Mouse (Mus musculus) ES-E14 (cell line): ENCODE data around the gene Atp5e. TPM values are rescaled to one million over a fixed set of nuclear protein-coding genes. Genes with fewer than 3 reads are reported as not detected.
A peak's percentile ranks its signal among the peaks of the same experiment; 100 is the strongest.

ENCODE experiments used
- DNase-seq: peaks from one replicate; pipeline ENCODE4 v3.0.0-alpha.2; 2013; ENCODE audit warnings: low read depth, low spot score
- H3K27ac ChIP-seq: 2 replicates; pipeline ENCODE4 v1.5.1; 2012; ENCODE audit warnings: low read depth, mild to moderate bottlenecking, low read length, moderate library complexity, mixed read lengths; ENCODE audit not compliant: poor library complexity, insufficient read depth, severe bottlenecking
- H3K36me3 ChIP-seq: 2 replicates; pipeline ENCODE4 v1.6.1; 2012; ENCODE audit warnings: mild to moderate bottlenecking, low read length, moderate library complexity, mixed read lengths; ENCODE audit not compliant: control insufficient read depth, poor library complexity, insufficient read depth, severe bottlenecking
- H3K4me1 ChIP-seq, 2 experiments: fragments of 150-350 bp in 1 of 2; sonication (generic) in 1 of 2; 2 replicates each; pipeline ENCODE4 v1.6.1; 2012; ENCODE audit warnings: low read length in 2 of 2, mild to moderate bottlenecking in 1 of 2, mixed read lengths in 1 of 2; ENCODE audit not compliant: control insufficient read depth in 2 of 2, insufficient read depth in 2 of 2, poor library complexity in 1 of 2
- H3K4me3 ChIP-seq, 2 experiments: fragments of 150-350 bp in 1 of 2; sonication (generic) in 1 of 2; 2 replicates each; pipeline ENCODE4 v1.5.1; 2012; ENCODE audit warnings: low read length in 2 of 2, low read depth in 1 of 2, mild to moderate bottlenecking in 1 of 2, mixed read lengths in 1 of 2; ENCODE audit not compliant: insufficient read depth in 1 of 2, poor library complexity in 1 of 2, severe bottlenecking in 1 of 2
- H3K9ac ChIP-seq: 2 replicates; pipeline ENCODE4 v1.6.1; 2012; ENCODE audit warnings: low read depth, mild to moderate bottlenecking, low read length, mixed read lengths; ENCODE audit not compliant: poor library complexity, insufficient read depth, severe bottlenecking
- H3K9me3 ChIP-seq: fragments of 150-350 bp; sonication (generic); 2 replicates; pipeline ENCODE4 v1.6.1; 2012; ENCODE audit warnings: low read depth, mild to moderate bottlenecking, low read length; ENCODE audit not compliant: control insufficient read depth, insufficient read depth
- CHD2 ChIP-seq: IDR thresholded peaks from 2 replicates; pipeline ENCODE4 v1.6.1; 2014; ENCODE audit warnings: mild to moderate bottlenecking, low read depth, low read length, inconsistent platforms
- HCFC1 ChIP-seq: IDR thresholded peaks from 2 replicates; pipeline ENCODE4 v1.6.1; 2012; ENCODE audit warnings: low read length, inconsistent platforms, borderline replicate concordance; ENCODE audit not compliant: insufficient read depth
- MAFK ChIP-seq: IDR thresholded peaks from 2 replicates; pipeline ENCODE4 v1.6.1; 2014; ENCODE audit warnings: mild to moderate bottlenecking, low read depth, low read length, inconsistent platforms; ENCODE audit not compliant: insufficient read depth
- ZC3H11A ChIP-seq: IDR thresholded peaks from 2 replicates; pipeline ENCODE4 v1.6.1; 2012; ENCODE audit warnings: low read depth, mild to moderate bottlenecking, inconsistent platforms, low read length, borderline replicate concordance
- ZNF384 ChIP-seq: IDR thresholded peaks from 2 replicates; pipeline ENCODE4 v1.6.1; 2012; ENCODE audit warnings: low read depth, low read length, inconsistent platforms
- in situ Hi-C, 2 experiments: fragments of 600-800 bp; cut with MboI; formaldehyde crosslinking; loops; one replicate each; pipeline ENCODE4 v1.15.1; 2025; ENCODE audit warnings: low sequenced_read_pairs in 2 of 2, inconsistent platforms in 1 of 2; ENCODE audit not compliant: unreplicated experiment in 2 of 2
- total RNA-seq: library from RNA; depleted of rRNA; stranded (reverse); fragments of 300-350 nt; gene quantifications from 2 replicates; pipeline ENCODE4 v1.2.3, GENCODE M21; 2012

The Atp5e gene
- total RNA-seq, 1 experiment: 37.4 TPM

DNA sequence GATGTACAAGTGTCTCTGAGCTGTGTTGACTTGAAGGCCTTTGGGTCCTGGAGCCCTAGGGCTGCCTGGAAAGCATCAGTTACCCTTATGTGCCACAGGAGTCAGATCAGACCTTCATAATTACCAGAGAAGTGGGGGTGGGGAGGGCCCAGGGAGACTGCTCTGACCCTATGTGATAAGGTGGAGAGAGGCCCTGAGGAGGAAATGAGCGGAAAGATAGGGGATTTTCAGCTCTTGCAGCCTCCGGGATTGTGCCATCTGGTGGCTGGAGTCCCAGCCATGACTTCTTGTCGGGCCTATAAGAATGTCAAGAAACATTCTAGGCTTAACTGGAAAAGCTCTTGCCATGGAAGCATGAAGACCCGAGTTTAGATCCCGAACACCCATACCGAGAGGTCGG is 10.2 kb downstream of the Atp5e start:
- no peak for TF ChIP-seq HCFC1
- TF ChIP-seq ZC3H11A: 0 out of 2 replicates have a peak, but pooled peaks have one; percentile 19
- TF ChIP-seq MAFK: no peak
- TF ChIP-seq CHD2: no peak
- no peak for TF ChIP-seq ZNF384
- in situ Hi-C loops: no loop called here
- H3K36me3 ChIP-seq: no peaks in the 10 kb centered on the region
- H3K4me1 ChIP-seq: no peaks in the 10 kb centered on the region
- no peak overlapping the region for H3K9ac ChIP-seq
- no peak overlapping the region for H3K4me3 ChIP-seq
- H3K27ac ChIP-seq: no peak overlapping the region
- H3K9me3 ChIP-seq: no peaks in the 10 kb centered on the region
- no peak for DNase-seq

GRCm38 (mm10) chr2:174450353-174450752 is 13.6 kb downstream of the Atp5e start, which contains the start of gene Tubb1:
Gene Tubb1, plus strand, starts transcription at chr2:174450695.
- TF ChIP-seq HCFC1: no peak
- TF ChIP-seq ZC3H11A: no peak
- no peak for TF ChIP-seq MAFK
- no peak for TF ChIP-seq CHD2
- TF ChIP-seq ZNF384: no peak
- H3K27ac ChIP-seq: no peak within 1 kb of the TSS
- H3K9ac ChIP-seq: no peak within 1 kb of the TSS
- no peak for DNase-seq
- H3K4me3 ChIP-seq: no peak within 1 kb of the TSS
- in situ Hi-C loops: no loop called here
- no peaks in the 10 kb centered on the region for H3K36me3 ChIP-seq
- H3K9me3 ChIP-seq: no peaks in the 10 kb centered on the region
- H3K4me1 ChIP-seq: no peaks in the 10 kb centered on the region

DNA sequence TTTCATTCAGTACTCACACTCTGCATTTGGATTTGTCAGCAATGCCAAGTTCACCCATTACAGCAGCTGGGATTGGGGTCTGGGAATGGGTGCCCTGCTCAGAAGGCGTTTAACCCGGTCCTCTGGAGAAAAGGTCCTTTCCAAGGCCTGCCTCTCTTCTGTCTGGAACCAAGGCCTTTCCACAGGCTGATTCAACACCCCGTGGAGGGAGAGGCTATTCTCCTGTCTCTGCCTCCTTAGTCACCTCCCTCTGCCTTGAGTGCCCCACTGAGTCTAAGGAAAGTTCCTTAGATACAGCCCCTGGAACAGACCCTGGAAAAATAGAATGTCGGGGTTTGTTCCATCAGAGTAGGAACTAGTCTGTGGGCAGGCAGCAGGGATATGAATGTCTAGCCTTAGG is 15.5 kb downstream of the Atp5e start:
- H3K27ac ChIP-seq: no peak overlapping the region
- TF ChIP-seq ZNF384 (no peak), HCFC1 (no peak), MAFK (no peak)
- H3K9me3 ChIP-seq: no peaks in the 10 kb centered on the region
- in situ Hi-C loops: no loop called here
- no peak for DNase-seq
- no peak overlapping the region for H3K9ac ChIP-seq
- no peaks in the 10 kb centered on the region for H3K36me3 ChIP-seq
- H3K4me3 ChIP-seq: no peak overlapping the region
- no peaks in the 10 kb centered on the region for H3K4me1 ChIP-seq

- no peaks in the 10 kb centered on the region for H3K4me1 ChIP-seq
- no peaks in the 10 kb centered on the region for H3K36me3 ChIP-seq
- H3K4me3 ChIP-seq: no peak overlapping the region
- no peaks in the 10 kb centered on the region for H3K9me3 ChIP-seq
- no peak for DNase-seq
- no peak overlapping the region for H3K27ac ChIP-seq
- TF ChIP-seq CHD2 (no peak), HCFC1 (no peak), ZC3H11A (no peak), ZNF384 (no peak), MAFK (no peak)
- in situ Hi-C loops: no loop called here
- no peak overlapping the region for H3K9ac ChIP-seq
These were observed 17.0 kb downstream of the Atp5e start for GRCm38 (mm10) chr2:174446905-174447304.

- in situ Hi-C loops: no loop called here
- no peak overlapping the region for H3K9ac ChIP-seq
- no peaks in the 10 kb centered on the region for H3K36me3 ChIP-seq
These were observed 17.4 kb downstream of the Atp5e start for GRCm38 (mm10) chr2:174446492-174446891.

More at GRCm38 (mm10) chr2:174446492-174446891, 17.4 kb downstream of the Atp5e start:
- DNase-seq: no peak
- no peak overlapping the region for H3K4me3 ChIP-seq
- no peaks in the 10 kb centered on the region for H3K9me3 ChIP-seq
- no peaks in the 10 kb centered on the region for H3K4me1 ChIP-seq
- H3K27ac ChIP-seq: no peak overlapping the region
- TF ChIP-seq HCFC1 (no peak), CHD2 (no peak), MAFK (no peak), ZC3H11A (no peak), ZNF384 (no peak)
